Mouse (Mus musculus) activated CD4-positive, CD25-positive, alpha-beta regulatory T cell, adult 4 months (primary cell): ENCODE data around the gene Slc7a11. TPM values are rescaled to one million over a fixed set of nuclear protein-coding genes. Genes with fewer than 3 reads are reported as not detected.
A peak's percentile ranks its signal among the peaks of the same experiment; 100 is the strongest.

ENCODE experiments used
- ATAC-seq: one replicate; pipeline ENCODE4 v1.8.0; 2017
- polyA plus RNA-seq, 2 experiments: library from polyadenylated mRNA; unstranded; fragments of 100-300 nt; shearing (Covaris generic); gene quantifications; one replicate each; pipeline ENCODE4 v1.2.1; 2017

Gene Slc7a11
- polyA plus RNA-seq, 2 experiments from 2014 or later: 0.16 TPM; not detected in 1

DNA sequence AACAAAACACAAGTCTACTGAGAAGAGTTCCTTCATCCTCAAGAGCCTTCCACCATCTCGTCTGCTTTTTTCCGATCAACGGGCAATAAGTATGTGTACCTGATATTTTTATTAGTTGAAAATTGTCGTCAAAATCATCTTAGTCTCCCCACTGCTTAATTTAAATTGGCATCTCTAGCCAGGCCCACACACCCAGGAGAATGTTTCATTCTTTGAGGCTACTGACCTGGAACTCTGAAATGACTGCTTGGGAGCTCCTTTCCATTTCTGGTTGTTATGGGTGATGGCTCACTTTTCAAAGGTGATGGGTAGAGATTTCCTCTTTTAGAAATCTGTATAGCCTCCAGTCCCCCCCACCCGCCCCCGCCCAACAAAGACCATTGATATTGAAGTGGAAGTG, 54.6 kb downstream of the Slc7a11 start:
- no peak for ATAC-seq

DNA sequence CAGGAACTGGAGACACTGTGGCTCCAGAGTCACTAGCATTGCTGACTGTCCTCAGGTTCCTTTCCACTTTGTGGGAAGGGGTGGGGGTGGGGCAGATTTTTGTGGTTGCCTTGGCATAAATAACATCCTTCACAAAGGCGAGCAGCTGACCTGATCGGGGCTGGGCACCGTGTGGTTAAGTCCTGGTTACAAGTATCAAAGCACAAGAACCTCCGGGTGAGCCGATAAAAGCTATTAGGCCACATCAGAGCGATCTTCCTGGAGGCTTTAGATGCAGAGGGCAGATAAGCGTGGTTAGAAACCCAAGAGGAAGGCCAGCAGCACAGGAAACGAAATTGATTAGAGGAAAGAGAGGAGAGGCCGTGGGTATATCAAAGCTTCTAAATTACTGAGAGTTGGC, 55.1 kb downstream of the Slc7a11 start:
- no peak for ATAC-seq

DNA sequence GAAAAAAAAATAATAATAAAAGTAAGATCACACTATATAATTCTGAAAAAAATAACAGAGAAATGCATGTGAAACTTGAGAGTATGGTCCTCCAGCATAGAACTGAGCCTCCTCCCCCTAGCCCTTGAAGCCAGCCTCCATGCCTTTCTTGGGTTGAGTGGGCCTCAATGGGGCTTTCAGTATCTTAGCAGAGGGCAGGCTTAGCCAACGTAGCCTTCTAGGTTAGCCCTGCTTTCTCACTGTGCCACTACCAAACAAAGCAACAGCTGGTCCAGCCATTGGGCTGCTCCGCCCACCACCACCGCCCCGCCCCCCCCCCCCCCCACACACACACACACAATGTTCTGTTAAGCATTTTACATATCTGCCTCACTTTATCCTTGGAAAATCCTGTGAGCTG, 56.1 kb downstream of the Slc7a11 start:
- ATAC-seq: no peak

- ATAC-seq: no peak
These were observed 56.7 kb downstream of the Slc7a11 start for GRCm38 (mm10) chr3:50386561-50387221.

DNA sequence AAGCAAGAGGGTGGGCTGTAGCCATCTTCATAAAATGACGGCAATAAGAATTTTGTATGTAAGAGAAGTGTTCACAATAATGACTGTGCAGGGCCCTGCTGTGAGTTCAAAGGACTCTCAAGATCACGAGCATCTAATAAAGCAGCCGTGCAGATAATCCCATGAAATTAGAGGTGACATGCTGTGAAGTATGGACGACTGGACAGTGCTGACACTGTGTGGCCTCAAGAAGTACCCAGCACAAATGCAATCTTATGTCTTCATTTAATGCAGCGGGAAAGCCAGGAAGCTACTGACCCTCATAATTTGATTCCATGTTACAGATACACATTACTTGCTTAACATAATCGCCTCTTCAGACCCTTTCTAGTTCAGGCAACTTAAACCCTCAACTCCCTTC, 57.3 kb downstream of the Slc7a11 start:
- no peak for ATAC-seq

DNA sequence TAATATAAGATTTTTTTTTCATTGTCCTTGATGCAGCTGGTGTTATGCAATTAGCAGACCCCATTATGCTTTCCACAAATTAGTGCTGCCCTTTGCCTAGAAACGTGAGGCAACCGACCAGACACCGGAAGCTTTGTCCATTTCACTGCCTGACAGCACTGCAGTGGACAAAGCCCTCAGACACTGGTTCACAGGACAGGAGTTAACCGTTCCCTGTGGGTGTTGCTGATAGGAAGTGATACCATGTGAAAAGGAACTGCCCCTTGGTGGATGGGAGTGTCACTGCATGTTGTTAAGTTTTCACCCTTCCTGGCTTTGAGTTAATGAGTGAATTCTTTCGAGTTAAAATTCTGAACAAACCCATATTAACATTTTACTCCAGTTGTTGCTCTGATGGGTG, 60.7 kb downstream of the Slc7a11 start:
- ATAC-seq: no peak

GRCm38 (mm10) chr3:50381861-50382693, 61.3 kb downstream of the Slc7a11 start:
- ATAC-seq: no peak

DNA sequence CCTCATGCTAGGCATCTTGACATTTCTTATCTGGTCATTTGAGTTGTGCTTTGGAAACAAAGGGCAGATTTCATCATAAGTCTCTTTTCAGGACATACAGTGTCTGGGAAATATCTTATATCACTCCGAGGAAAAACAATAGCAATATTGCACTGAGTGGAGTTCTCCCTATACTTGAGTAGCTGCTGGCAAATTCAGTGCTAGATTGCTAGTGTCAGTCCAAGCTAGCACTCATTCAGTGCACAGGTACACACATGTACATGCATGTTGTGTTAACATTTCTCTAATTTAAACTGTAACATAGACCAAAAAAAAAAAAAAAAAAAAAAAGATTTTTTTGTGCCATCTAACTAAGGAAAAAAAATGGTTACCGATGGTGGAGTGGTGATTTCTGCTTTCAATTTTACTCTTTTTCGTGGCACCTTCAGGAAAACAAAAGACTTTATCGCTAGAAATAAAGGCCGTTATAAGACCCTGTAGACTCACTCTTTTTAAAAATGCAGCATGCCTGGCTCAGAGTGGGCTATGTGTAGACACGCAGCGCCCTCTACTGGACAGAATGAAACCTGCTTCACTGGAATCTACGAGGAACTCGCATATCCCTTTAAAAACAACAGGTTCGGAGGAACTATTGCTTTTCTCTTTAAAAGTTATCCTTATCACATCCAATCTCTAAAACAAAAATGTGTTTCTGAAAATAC, 62.1 kb downstream of the Slc7a11 start:
- peak; percentile 66 for ATAC-seq

GRCm38 (mm10) chr3:50379942-50380341, 63.5 kb downstream of the Slc7a11 start:
- ATAC-seq: no peak

DNA sequence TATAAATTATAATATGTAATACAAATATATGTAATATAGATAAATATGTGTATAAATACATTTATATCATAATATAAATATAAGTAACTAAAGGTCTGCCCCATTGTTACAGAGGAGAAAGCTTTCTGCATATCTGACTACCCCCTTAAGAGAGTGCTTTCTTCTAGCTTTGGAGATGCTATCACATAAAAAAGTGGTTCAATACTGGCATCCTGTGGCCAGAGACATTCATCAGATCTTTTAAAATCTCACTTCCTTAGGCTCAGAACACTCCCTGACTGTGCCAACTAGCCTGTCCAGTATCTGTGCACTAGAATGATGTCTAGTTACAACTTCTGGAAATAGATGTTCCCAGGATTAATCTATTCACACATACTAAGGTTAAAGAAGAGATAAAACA, 67.9 kb downstream of the Slc7a11 start:
- ATAC-seq: no peak

- no peak for ATAC-seq
These were observed 73.6 kb downstream of the Slc7a11 start for GRCm38 (mm10) chr3:50369791-50370190.

DNA sequence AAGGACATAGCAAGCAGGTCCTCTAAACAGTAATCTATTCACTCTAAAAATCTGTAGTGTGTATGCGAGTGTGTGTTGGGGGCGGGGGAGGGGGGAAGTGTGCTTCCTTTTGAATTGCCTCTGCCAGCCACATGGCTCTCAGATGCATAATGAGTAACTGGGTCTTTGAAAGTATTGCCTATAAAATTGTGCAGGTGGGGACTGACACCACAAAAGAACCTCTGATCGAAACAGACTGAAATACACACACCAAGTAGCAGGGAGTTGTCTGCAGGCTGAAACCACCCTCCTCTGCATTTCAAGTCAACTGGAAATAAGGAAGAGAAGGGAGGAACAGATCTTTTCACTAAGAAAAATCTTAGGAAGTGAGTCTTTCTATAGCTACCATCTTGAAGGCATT, 76.2 kb downstream of the Slc7a11 start:
- ATAC-seq: no peak

DNA sequence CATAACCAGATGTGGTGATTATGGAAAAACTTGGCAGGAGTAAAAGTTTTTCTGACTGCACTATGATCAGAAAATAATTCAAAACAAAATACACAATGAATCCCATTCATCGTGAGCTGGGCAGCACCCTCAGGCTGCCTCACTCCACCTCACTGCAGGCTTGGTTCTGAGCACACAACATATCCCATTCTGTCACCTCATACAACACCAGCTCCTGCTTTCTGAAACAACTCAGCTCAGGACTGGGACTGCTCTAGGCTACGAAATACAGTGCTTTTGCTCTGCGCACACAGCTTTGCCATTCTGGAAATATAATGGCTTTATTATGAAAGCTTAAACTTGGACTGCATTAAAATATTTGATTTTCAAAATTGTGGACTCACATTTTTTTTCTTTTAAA, 79.8 kb downstream of the Slc7a11 start:
- ATAC-seq: no peak

- ATAC-seq: no peak
These were observed 96.3 kb downstream of the Slc7a11 start for GRCm38 (mm10) chr3:50347081-50347480.

DNA sequence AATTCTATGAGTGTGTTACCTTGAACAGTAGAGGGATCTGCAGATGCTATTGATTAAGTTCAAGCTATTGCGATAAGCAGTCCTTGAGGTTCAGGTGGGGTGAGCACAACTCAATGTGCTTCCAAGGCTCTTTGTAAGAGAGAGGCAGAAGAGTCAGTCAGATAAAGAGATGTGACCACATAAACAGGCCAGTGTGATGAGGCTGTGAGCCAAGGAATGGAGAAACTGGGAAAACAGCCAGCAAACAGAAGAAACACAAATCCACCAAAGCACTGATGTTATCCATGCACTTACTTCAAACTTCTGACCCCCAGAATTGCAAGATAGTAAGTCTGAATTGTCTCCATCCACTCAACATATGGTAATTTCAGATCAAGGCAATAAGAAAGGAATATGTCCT, 99.0 kb downstream of the Slc7a11 start:
- ATAC-seq: no peak

DNA sequence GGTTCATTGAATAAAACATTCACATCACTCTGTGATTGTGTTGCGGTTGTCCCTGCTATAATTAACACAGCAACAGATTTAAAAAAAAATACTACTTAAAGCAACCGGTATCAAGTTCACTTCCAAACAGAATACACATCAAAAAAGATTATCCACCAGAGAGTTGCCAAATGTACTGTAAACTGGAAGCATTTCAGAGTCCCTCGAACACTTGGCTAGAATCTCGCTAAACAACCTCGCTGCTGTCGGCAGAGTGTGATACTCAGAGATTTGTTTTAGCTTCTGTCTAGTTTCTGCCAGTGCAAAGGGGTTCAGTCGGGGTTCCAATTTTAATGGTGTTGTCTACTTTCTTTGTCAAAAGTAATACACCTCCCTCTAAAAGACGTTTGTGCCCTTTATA, 118.9 kb downstream of the Slc7a11 start:
- no peak for ATAC-seq

GRCm38 (mm10) chr3:50323881-50324280, 119.5 kb downstream of the Slc7a11 start:
- no peak for ATAC-seq

DNA sequence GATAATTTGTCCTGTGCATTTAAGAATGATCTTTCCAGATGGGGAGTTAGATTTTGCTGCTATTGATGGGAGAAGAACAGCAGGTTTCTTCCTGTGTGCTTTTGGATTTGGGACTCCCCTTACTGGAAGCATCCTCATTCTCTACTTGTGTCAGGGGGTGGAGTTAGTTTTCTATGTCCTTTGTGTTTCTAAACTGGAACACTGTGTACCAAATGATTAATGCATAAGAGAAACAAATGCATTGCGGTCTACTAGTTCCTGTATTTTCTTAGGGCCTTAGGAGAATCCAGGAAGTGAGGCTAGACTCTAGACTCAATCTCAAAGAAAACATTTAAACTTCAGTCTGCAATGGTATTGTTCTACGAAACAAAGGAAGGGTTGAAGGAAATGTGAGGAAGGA, 122.6 kb downstream of the Slc7a11 start:
- ATAC-seq: no peak

GRCm38 (mm10) chr3:50318074-50318473, 125.3 kb downstream of the Slc7a11 start:
- no peak for ATAC-seq

GRCm38 (mm10) chr3:50313816-50314215, 129.6 kb downstream of the Slc7a11 start:
- ATAC-seq: no peak

DNA sequence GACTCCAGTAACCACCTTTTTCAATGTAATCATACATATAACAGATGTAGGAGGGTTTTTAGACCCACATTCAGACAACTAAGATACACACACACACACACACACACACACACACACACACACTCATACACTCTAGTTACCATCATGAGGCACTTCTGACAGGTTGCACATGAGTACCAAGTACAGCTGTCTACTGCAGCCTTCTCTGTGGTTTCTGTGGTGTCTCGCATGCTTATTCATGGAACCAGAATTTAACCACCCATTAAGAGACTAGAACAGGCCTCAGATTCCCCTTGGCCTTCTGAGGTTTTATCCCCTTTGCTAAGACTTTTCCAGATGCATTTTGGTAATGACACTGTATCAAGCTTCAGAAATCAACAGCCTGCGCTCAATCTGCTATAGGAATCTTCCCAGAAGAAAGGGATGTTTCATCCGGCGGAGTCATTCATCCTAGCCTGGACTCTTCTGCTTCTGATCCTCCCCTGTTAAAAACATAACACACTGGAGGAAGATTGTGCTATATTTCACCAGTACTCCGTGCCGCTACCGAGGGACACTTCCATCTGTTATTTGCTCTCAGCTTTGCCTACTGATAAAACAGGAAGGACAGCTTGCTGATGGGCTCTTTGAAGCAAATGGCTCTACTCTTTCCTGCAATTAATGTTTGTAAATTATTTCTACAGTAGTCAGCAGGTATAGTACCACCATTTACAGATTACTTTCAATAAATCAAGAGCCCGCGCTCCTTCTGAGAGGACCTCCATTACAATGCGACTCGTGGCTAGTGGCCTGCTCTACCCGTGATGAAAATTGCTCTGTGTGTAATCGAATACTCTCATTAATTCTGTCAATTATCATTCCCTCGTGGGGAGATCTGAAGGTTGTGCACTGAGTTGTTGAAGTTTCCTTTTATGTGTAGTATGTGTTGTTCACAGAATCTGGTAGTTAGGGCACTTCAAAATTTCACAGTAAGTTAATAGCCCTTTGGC, 135.8 kb downstream of the Slc7a11 start:
- no peak for ATAC-seq

GRCm38 (mm10) chr3:50306334-50306733, 137.1 kb downstream of the Slc7a11 start:
- no peak for ATAC-seq
